Mouse (Mus musculus): ENCODE results near the gene Olfr895.

Gene Olfr895

GRCm38 (mm10) chr9:38267551-38267950 is at the start of gene Olfr895:
Gene Olfr895 (plus strand): TSS chr9:38267851.
- DNase-seq = no peak

GRCm38 (mm10) chr9:38252474-38252873 is 15.2 kb upstream of the Olfr895 start, which contains the start of gene Olfr143:
Gene Olfr143 (plus strand): TSS chr9:38252774.
- no peak for DNase-seq

GRCm38 (mm10) chr9:38290807-38291206 is 23.2 kb downstream of the Olfr895 start, which contains the start of gene Olfr896-ps1:
Gene Olfr896-ps1 (plus strand): TSS chr9:38291107.
- DNase-seq = no peak

Measured in cerebellum, postnatal 25 days (tissue).